Mouse (Mus musculus) thymus, adult 2 months (tissue): ENCODE data around the gene Gstp1.
A peak's percentile ranks its signal among the peaks of the same experiment; 100 is the strongest.

Experiments used
- CTCF ChIP-seq: fragments of 200-500 bp; IDR thresholded peaks from 2 replicates; pipeline ENCODE4 v1.5.1; 2012; ENCODE audit warnings: mild to moderate bottlenecking, control low read depth, low read length, moderate library complexity, borderline replicate concordance; ENCODE audit not compliant: control insufficient read depth, poor library complexity, insufficient read depth; ENCODE audit errors: extremely low read depth
- POLR2A ChIP-seq: fragments of 200-500 bp; IDR thresholded peaks from 2 replicates; pipeline ENCODE4 v1.6.1; 2012; ENCODE audit warnings: mild to moderate bottlenecking, low read length, control low read depth, moderate library complexity; ENCODE audit not compliant: control insufficient read depth, poor library complexity, insufficient read depth; ENCODE audit errors: extremely low read depth

- peak; percentile 44; the same call in 1 of the 2 replicates for TF ChIP-seq CTCF
- TF ChIP-seq POLR2A: peak; percentile 73
Measured at GRCm38 (mm10) chr19:4012432-4013022, 25.3 kb downstream of the Gstp1 start, which contains the start of gene Ndufv1.
